Mouse (Mus musculus) CH12.LX (cell line): ENCODE results near the gene Tmed6. TPM values are rescaled to one million over a fixed set of nuclear protein-coding genes. Genes with fewer than 3 reads are reported as not detected.

Experiments
- DNase-seq: peaks from one replicate; pipeline ENCODE4 v3.0.0-alpha.2; 2013; ENCODE audit errors: extremely low read depth
- H3K27ac ChIP-seq: 2 replicates; pipeline ENCODE4 v1.5.1; 2012; ENCODE audit warnings: low read depth, mild to moderate bottlenecking, control low read depth, moderate library complexity; ENCODE audit not compliant: insufficient read depth
- H3K27me3 ChIP-seq: replicated peaks from 2 replicates; pipeline ENCODE3; 2012; ENCODE audit warnings: inconsistent platforms
- H3K36me3 ChIP-seq, 2 experiments: replicated peaks in 1 of 2; 2 replicates each; pipeline versions ENCODE3 to v1.6.1; 2012; ENCODE audit warnings: inconsistent platforms in 1 of 2, low read length in 1 of 2, mild to moderate bottlenecking in 1 of 2, mixed read lengths in 1 of 2, moderate library complexity in 1 of 2; ENCODE audit not compliant: control insufficient read depth in 1 of 2, insufficient read depth in 1 of 2
- H3K4me1 ChIP-seq, 2 experiments: 2 replicates each; pipeline ENCODE4 v1.6.1; 2012; ENCODE audit warnings: inconsistent platforms in 1 of 2, moderate library complexity in 1 of 2; ENCODE audit not compliant: insufficient read depth in 2 of 2, control insufficient read depth in 1 of 2
- H3K4me2 ChIP-seq: 2 replicates; pipeline ENCODE4 v1.6.1; 2012; ENCODE audit warnings: low read depth, mild to moderate bottlenecking, control low read depth; ENCODE audit not compliant: poor library complexity, insufficient read depth, severe bottlenecking
- H3K4me3 ChIP-seq, 3 experiments: fragments of 150-350 bp in 1 of 3; sonication (generic) in 1 of 3; replicated peaks in 1 of 3; 2 replicates each; pipeline versions ENCODE3 to v1.5.1; 2011 to 2012; ENCODE audit warnings: low read depth in 2 of 3, low read length in 2 of 3, mild to moderate bottlenecking in 2 of 3, moderate library complexity in 2 of 3, control low read depth in 1 of 3, improper control_type of control experiment in 1 of 3, inconsistent platforms in 1 of 3, mixed read lengths in 1 of 3; ENCODE audit not compliant: poor library complexity in 1 of 3
- H3K79me2 ChIP-seq: replicated peaks from 2 replicates; pipeline ENCODE4 v1.6.1; 2012; ENCODE audit warnings: mild to moderate bottlenecking, moderate library complexity; ENCODE audit not compliant: control insufficient read depth, poor library complexity, insufficient read depth, severe bottlenecking; ENCODE audit errors: extremely low read depth
- H3K9ac ChIP-seq: 2 replicates; pipeline ENCODE4 v1.6.1; 2012; ENCODE audit warnings: low read depth, mild to moderate bottlenecking, control low read depth, moderate library complexity; ENCODE audit not compliant: insufficient read depth
- H3K9me3 ChIP-seq: replicated peaks from 2 replicates; pipeline ENCODE3; 2012; ENCODE audit warnings: low read length, inconsistent platforms, mixed read lengths
- BHLHE40 ChIP-seq: IDR thresholded peaks from 2 replicates; pipeline ENCODE4 v1.6.1; 2011; ENCODE audit warnings: mild to moderate bottlenecking, low read depth, low read length, improper control_type of control experiment
- CHD1 ChIP-seq: IDR thresholded peaks from 2 replicates; pipeline ENCODE4 v1.6.1; 2012; ENCODE audit warnings: low read depth, low read length, improper control_type of control experiment, inconsistent platforms
- CHD2 ChIP-seq: IDR thresholded peaks from 2 replicates; pipeline ENCODE4 v1.6.1; 2011; ENCODE audit warnings: low read length, improper control_type of control experiment
- CTCF ChIP-seq, 2 experiments: IDR thresholded peaks in 1 of 2; conservative IDR thresholded peaks in 1 of 2; 2 replicates each; pipeline ENCODE4 v1.5.1; 2011 to 2012; ENCODE audit warnings: low read depth in 2 of 2, low read length in 2 of 2, improper control_type of control experiment in 1 of 2, inconsistent platforms in 1 of 2, mild to moderate bottlenecking in 1 of 2, moderate library complexity in 1 of 2
- E2F4 ChIP-seq: IDR thresholded peaks from 2 replicates; pipeline ENCODE4 v1.6.1; 2011; ENCODE audit warnings: low read depth, low read length, improper control_type of control experiment; ENCODE audit not compliant: insufficient replicate concordance
- ELF1 ChIP-seq: IDR thresholded peaks from 2 replicates; pipeline ENCODE4 v1.6.1; 2014; ENCODE audit warnings: low read depth, mild to moderate bottlenecking, inconsistent platforms, low read length, improper control_type of control experiment
- ETS1 ChIP-seq: conservative IDR thresholded peaks from 2 replicates; pipeline ENCODE4 v1.6.1; 2012; ENCODE audit warnings: low read depth, mild to moderate bottlenecking, inconsistent platforms, low read length, improper control_type of control experiment, moderate library complexity
- GABPA ChIP-seq: IDR thresholded peaks from 2 replicates; pipeline ENCODE4 v1.6.1; 2012; ENCODE audit warnings: low read depth, low read length, improper control_type of control experiment, inconsistent platforms; ENCODE audit not compliant: insufficient replicate concordance
- HCFC1 ChIP-seq: IDR thresholded peaks from 2 replicates; pipeline ENCODE4 v1.6.1; 2012; ENCODE audit warnings: low read depth, mild to moderate bottlenecking, inconsistent platforms, low read length, improper control_type of control experiment
- IRF4 ChIP-seq: IDR thresholded peaks from 2 replicates; pipeline ENCODE4 v1.6.1; 2014; ENCODE audit warnings: low read depth, mild to moderate bottlenecking, inconsistent platforms, low read length, improper control_type of control experiment
- JUN ChIP-seq: IDR thresholded peaks from 2 replicates; pipeline ENCODE4 v1.6.1; 2011; ENCODE audit warnings: low read depth, mild to moderate bottlenecking, low read length, improper control_type of control experiment, moderate library complexity; ENCODE audit not compliant: insufficient read depth
- JUND ChIP-seq: conservative IDR thresholded peaks from 2 replicates; pipeline ENCODE4 v1.6.1; 2011; ENCODE audit warnings: low read depth, low read length, improper control_type of control experiment
- KAT2A ChIP-seq: IDR thresholded peaks from 2 replicates; pipeline ENCODE4 v1.6.1; 2012; ENCODE audit warnings: low read length, improper control_type of control experiment, inconsistent platforms; ENCODE audit not compliant: insufficient replicate concordance
- MAFK ChIP-seq: IDR thresholded peaks from 2 replicates; pipeline ENCODE4 v1.6.1; 2011; ENCODE audit warnings: low read length, improper control_type of control experiment; ENCODE audit not compliant: insufficient replicate concordance
- MAX ChIP-seq: IDR thresholded peaks from 2 replicates; pipeline ENCODE4 v1.6.1; 2011; ENCODE audit warnings: low read length, improper control_type of control experiment
- MAZ ChIP-seq: IDR thresholded peaks from 2 replicates; pipeline ENCODE4 v1.6.1; 2012; ENCODE audit warnings: low read depth, mild to moderate bottlenecking, inconsistent platforms, low read length, improper control_type of control experiment, moderate library complexity
- MEF2A ChIP-seq: IDR thresholded peaks from 2 replicates; pipeline ENCODE4 v1.6.1; 2014; ENCODE audit warnings: low read depth, mild to moderate bottlenecking, inconsistent platforms, low read length, improper control_type of control experiment, borderline replicate concordance
- MXI1 ChIP-seq: IDR thresholded peaks from 2 replicates; pipeline ENCODE4 v1.6.1; 2011; ENCODE audit warnings: mild to moderate bottlenecking, low read depth, low read length, improper control_type of control experiment
- MYC ChIP-seq: IDR thresholded peaks from 2 replicates; pipeline ENCODE4 v1.6.1; 2011; ENCODE audit warnings: low read depth, mild to moderate bottlenecking, improper control_type of control experiment, low read length
- NELFE ChIP-seq: IDR thresholded peaks from 2 replicates; pipeline ENCODE4 v1.6.1; 2011; ENCODE audit warnings: low read depth, low read length, improper control_type of control experiment
- NRF1 ChIP-seq: IDR thresholded peaks from 2 replicates; pipeline ENCODE4 v1.6.1; 2014; ENCODE audit warnings: low read depth, mild to moderate bottlenecking, inconsistent platforms, low read length, improper control_type of control experiment, moderate library complexity
- PAX5 ChIP-seq: IDR thresholded peaks from 2 replicates; pipeline ENCODE4 v1.6.1; 2012; ENCODE audit warnings: low read length, inconsistent platforms, mixed read lengths
- POLR2A ChIP-seq: IDR thresholded peaks from 2 replicates; pipeline ENCODE4 v1.6.1; 2011; ENCODE audit warnings: low read depth, mild to moderate bottlenecking, improper control_type of control experiment, low read length
- POLR2AphosphoS2 ChIP-seq: IDR thresholded peaks from 2 replicates; pipeline ENCODE4 v1.6.1; 2011; ENCODE audit warnings: low read depth, low read length, improper control_type of control experiment
- RAD21 ChIP-seq: IDR thresholded peaks from 2 replicates; pipeline ENCODE4 v1.6.1; 2011; ENCODE audit warnings: low read depth, mild to moderate bottlenecking, low read length, improper control_type of control experiment, moderate library complexity
- RCOR1 ChIP-seq: conservative IDR thresholded peaks from 2 replicates; pipeline ENCODE4 v1.6.1; 2012; ENCODE audit warnings: low read depth, mild to moderate bottlenecking, inconsistent platforms, low read length, improper control_type of control experiment
- SIN3A ChIP-seq: IDR thresholded peaks from 2 replicates; pipeline ENCODE4 v1.6.1; 2012; ENCODE audit warnings: low read length, improper control_type of control experiment, inconsistent platforms
- SMC3 ChIP-seq: IDR thresholded peaks from 2 replicates; pipeline ENCODE4 v1.6.1; 2011; ENCODE audit warnings: low read depth, low read length, improper control_type of control experiment
- TBP ChIP-seq: conservative IDR thresholded peaks from 2 replicates; pipeline ENCODE4 v1.6.1; 2011; ENCODE audit warnings: low read depth, low read length, improper control_type of control experiment
- TCF12 ChIP-seq: IDR thresholded peaks from 2 replicates; pipeline ENCODE4 v1.6.1; 2014; ENCODE audit warnings: low read depth, mild to moderate bottlenecking, inconsistent platforms, low read length, improper control_type of control experiment
- UBTF ChIP-seq: IDR thresholded peaks from 2 replicates; pipeline ENCODE4 v1.6.1; 2012; ENCODE audit warnings: low read depth, mild to moderate bottlenecking, inconsistent platforms, low read length, improper control_type of control experiment, moderate library complexity
- USF1 ChIP-seq: IDR thresholded peaks from 2 replicates; pipeline ENCODE4 v1.6.1; 2014; ENCODE audit warnings: low read depth, mild to moderate bottlenecking, inconsistent platforms, low read length, improper control_type of control experiment
- USF2 ChIP-seq: conservative IDR thresholded peaks from 2 replicates; pipeline ENCODE4 v1.6.1; 2011; ENCODE audit warnings: low read depth, low read length, improper control_type of control experiment
- ZC3H11A ChIP-seq: IDR thresholded peaks from 2 replicates; pipeline ENCODE4 v1.6.1; 2012; ENCODE audit warnings: low read depth, mild to moderate bottlenecking, inconsistent platforms, low read length, improper control_type of control experiment
- ZKSCAN1 ChIP-seq: IDR thresholded peaks from 2 replicates; pipeline ENCODE4 v1.6.1; 2012; ENCODE audit warnings: low read depth, inconsistent platforms, low read length, improper control_type of control experiment, borderline replicate concordance
- ZMIZ1 ChIP-seq: IDR thresholded peaks from 2 replicates; pipeline ENCODE4 v1.6.1; 2012; ENCODE audit warnings: low read depth, mild to moderate bottlenecking, inconsistent platforms, low read length, improper control_type of control experiment
- ZNF384 ChIP-seq: IDR thresholded peaks from 2 replicates; pipeline ENCODE4 v1.6.1; 2012; ENCODE audit warnings: low read depth, low read length, improper control_type of control experiment, inconsistent platforms
- dilution Hi-C: fragments of 300-500 bp; cut with MboI; formaldehyde crosslinking; loops from 2 replicates; pipeline ENCODE4 v1.14.3; 2020; ENCODE audit warnings: low sequenced_read_pairs; ENCODE audit not compliant: extremely low pct_unique_long_range_greater_than_20kb, extremely low pct_ligation_motif_present
- in situ Hi-C: fragments of 300-500 bp; cut with MboI; formaldehyde crosslinking; loops from 3 replicates; pipeline ENCODE4 v1.14.3; 2019; ENCODE audit warnings: low sequenced_read_pairs, low pct_ligation_motif_present, low pct_unique_long_range_greater_than_20kb, mixed read lengths
- polyA plus RNA-seq: library from polyadenylated mRNA; unstranded; fragments of >175 nt; gene quantifications from 2 replicates; pipeline ENCODE4 v1.2.1, GENCODE M21; 2012; ENCODE audit warnings: low read depth; ENCODE audit not compliant: insufficient read length
- total RNA-seq, 2 experiments: library from RNA; depleted of rRNA; stranded (reverse); fragments of 300-350 nt in 1 of 2; fragments of >200 nt in 1 of 2; gene quantifications; 2 replicates each; pipeline ENCODE4 v1.2.3; 2012 to 2014

The Tmed6 gene
- total and polyA plus RNA-seq, 3 experiments = 0.36 to 0.97 TPM; not detected in 1

DNA sequence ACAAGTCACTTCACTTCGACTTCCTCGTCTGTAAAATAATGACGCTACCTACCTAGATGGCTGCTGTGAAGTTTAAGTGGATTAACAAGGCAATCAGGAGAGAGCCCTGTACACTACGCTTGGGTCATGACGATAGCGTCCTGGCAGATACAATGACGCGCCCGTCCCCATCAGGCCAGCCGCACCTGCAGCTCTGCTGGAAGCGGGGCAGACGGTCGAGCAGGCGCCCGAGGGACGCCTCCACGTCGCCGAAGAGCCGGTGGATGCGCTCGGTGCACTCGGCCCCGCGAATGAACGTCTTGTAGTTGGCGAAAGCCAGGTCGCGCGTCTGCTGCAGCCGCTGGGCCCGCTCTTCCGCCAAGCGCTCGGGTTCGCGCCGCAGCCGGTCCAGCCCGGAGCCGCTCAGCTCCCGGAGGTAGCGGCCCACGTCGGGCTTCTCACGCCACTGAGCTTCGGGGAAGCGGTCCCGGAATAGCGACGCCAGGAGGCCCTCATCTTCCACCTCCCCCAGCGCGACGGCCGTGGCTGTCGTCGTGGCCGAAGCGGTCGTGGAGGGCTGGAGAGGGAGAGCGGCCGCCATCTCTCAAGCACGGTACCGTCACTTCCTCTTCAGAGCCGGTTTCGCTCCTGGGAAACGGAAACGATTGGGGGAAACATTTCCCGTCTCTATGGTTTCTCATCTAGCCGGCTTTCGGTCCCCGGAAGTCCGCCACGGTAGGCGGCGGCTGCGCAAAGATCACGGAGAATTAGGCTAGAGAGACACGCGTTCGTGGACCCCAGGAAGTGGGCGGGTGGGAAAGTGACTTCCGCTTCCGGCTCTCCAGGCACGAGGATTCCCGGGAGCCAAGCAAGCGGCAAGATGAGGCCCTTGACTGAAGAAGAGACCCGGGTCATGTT, 9.1 kb downstream of the Tmed6 start, which contains the start of the genes Cog8 and Nip7:
Gene Cog8, minus strand, starts transcription at position 614 of the 897 bp plus-strand sequence.
Gene Nip7, plus strand, starts transcription at position 802 of the 897 bp plus-strand sequence.
- Histone ChIP-seq H3K4me1 (peaks cover 0 to 30% of the 10 kb centered on the region in 2 experiments; a peak in 2 of 4 replicates), H3K4me3 (peak within 1 kb of the TSS; percentile 88 to 99 (median 98)), H3K36me3 (peaks cover 43 to 66% of the 10 kb centered on the region in 2 experiments), H3K27me3 (no peaks in the 10 kb centered on the region), H3K9me3 (no peaks in the 10 kb centered on the region), H3K4me2 (peak within 1 kb of the TSS; percentile 80), H3K79me2 (peaks cover 39% of the 10 kb centered on the region), H3K27ac (peak within 1 kb of the TSS; percentile 51), H3K9ac (peak within 1 kb of the TSS; percentile 68)
- dilution Hi-C loops = no loop called here
- TF ChIP-seq GABPA (peak; percentile 81), BHLHE40 (0 out of 2 replicates have a peak, but pooled peaks have one; percentile 48), CHD1 (no peak), ZC3H11A (no peak), MYC (peak; percentile 92), MAZ (no peak), RAD21 (no peak), MXI1 (peak; percentile 94), SIN3A (peak; percentile 91), USF1 (no peak), TCF12 (peak; percentile 92), MEF2A (peak; percentile 66; the same call in 1 of the 2 replicates), ZKSCAN1 (no peak), NRF1 (peak; percentile 82), UBTF (no peak), POLR2AphosphoS2 (no peak), RCOR1 (no peak; the same call in 1 of the 2 replicates), HCFC1 (peak; percentile 95), ZNF384 (no peak), ELF1 (peak; percentile 98), IRF4 (peak; percentile 74; the same call in 1 of the 2 replicates), TBP (peak; percentile 83), MAX (peak; percentile 90), ETS1 (peak; percentile 45; the same call in 1 of the 2 replicates), MAFK (no peak), JUND (no peak), JUN (no peak), PAX5 (no peak), ZMIZ1 (0 out of 2 replicates have a peak, but pooled peaks have one; percentile 37), CHD2 (peak; percentile 64), NELFE (peak; percentile 83), KAT2A (peak; percentile 95), USF2 (no peak), CTCF (conservative IDR thresholded peaks at IDR 0.05 in 1 of 2, IDR thresholded peaks at IDR 0.05 in 1 of 2; ENCODE audit: low read depth in 2 of 2, low read length in 2 of 2) (no peak; a peak in 1 of 4 replicates), SMC3 (no peak), POLR2A (peak; percentile 86), E2F4 (no peak)
- in situ Hi-C loops = no loop called here
- peak; percentile 98 for DNase-seq
